Mouse (Mus musculus) heart, adult 8-10 months (tissue): ENCODE results near the gene Pkp2. TPM values are rescaled to one million over a fixed set of nuclear protein-coding genes. Genes with fewer than 3 reads are reported as not detected.
"Not testable (repeated sequence)": the region's sequence is repeated elsewhere in the genome, so short reads cannot be mapped to it uniquely, and the experiment has no call there.

Experiments used
- DNase-seq: peaks from one replicate; pipeline ENCODE4 v3.0.0; 2022; ENCODE audit warnings: low spot score
- total RNA-seq, 4 experiments: library from RNA; stranded (reverse); gene quantifications; 2 replicates each; pipeline ENCODE4 v1.2.4; 2022

Gene Pkp2
- total RNA-seq = 100 to 1,000 TPM; 140 to 155 (median 148) TPM

DNA sequence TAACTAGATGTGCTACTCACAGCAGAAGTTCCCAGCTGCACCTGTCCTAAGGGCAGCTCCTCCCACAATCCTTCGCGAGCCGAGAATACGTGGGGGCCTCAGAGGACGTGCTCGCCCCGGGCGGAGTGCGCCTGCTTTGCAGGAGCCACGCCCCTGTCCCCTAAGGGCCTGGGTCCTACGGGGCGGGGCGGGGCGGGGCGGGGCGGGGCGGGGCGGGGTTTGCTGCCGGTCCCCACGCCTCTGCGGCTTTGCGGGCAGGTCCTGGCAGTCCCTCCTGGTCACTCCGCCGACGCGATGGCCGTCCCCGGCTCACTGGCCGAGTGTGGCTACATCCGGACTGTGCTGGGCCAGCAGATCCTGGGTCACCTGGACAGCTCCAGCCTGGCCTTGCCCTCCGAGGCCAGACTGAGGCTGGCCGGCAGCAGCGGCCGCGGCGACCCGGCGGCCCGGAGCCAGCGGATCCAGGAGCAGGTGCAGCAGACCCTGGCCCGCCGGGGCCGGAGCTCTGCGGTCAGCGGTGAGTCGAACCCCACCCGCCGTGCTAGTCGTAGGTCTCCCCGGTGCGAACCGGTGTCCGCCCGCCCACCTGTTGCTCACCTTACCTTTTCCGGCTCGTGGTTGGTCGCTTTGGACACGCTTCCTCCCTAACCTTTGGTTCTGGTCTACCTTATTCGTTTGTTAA, at the start of gene Pkp2:
Gene Pkp2, plus strand, starts transcription at position 240 of the 682 bp plus-strand sequence.
- peak; percentile 53 for DNase-seq

DNA sequence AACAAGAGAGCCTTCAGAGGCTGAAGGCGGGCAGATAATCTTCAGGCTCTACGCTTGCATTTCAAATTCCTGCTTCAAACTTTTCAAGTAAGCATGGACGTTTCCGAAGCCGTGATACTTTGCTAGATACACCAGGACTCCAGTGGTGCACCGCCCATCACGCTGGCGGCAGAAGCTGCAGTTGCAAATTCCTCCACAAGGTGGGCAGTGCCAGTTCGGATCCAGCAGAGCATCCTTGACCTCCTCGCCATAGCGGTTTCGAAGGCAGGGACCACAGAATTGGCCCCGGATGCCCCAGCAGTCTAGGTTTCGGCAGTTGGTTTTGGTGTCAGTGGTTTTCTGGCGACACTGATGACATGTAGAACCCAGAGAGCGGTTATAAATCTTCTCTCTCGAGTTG, 15.7 kb upstream of the Pkp2 start:
- DNase-seq = no peak

DNA sequence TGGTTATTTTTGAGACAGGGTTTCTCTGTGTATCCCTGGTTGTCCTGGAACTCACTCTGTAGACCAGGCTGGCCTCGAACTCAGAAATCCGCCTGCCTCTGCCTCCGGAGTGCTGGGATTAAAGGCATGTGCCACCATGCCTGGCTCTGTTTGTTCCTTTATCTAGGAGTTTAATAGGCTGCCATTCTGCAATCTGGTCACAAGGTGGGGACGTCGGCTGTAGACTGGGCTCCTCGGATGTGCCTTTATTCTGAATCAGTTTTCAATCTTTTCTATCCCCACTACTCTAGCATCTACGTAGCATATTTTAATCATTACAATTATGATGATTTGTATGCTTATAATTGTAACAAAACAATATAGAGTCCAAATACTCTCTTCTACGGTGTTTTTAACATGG, 11.1 kb upstream of the Pkp2 start:
- not testable (repeated sequence) for DNase-seq

DNA sequence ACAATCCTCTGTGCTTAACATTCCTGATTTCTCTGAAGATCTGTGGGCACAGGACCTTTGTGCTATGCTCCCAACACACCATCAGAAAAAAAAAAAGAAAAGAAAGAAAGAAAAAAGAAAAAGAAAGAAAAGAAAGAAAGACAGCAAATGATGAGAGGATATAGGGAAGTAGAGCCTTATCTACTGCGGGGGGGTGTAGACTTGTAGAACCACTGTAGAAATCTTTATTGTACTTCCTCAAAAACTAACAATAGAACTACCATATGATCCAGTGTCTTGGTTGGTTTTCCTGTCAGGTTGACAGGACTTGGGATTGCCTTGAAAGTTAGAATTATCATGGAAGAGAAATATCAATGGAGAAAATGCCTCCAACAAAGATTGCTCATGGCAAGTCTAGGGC, 8.5 kb upstream of the Pkp2 start:
- DNase-seq = no peak

DNA sequence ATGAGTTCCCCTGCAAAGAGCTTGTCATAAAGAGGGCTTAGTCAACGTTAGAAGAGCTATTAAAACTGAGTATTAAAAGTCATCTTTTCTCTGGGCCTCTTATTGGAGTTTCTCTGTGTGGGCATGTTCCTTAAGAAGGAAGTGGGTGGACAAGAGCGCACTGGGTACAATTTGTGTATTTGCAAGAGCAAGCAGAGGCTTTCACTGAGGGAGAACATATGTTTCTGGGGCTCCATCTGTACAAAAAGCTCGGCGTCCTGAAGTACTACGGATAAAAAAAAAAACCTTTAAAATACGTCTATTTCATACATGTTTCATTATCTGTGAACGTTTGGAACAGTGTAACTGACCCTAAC, 417 bp upstream of the Pkp2 start:
- DNase-seq = no peak

DNA sequence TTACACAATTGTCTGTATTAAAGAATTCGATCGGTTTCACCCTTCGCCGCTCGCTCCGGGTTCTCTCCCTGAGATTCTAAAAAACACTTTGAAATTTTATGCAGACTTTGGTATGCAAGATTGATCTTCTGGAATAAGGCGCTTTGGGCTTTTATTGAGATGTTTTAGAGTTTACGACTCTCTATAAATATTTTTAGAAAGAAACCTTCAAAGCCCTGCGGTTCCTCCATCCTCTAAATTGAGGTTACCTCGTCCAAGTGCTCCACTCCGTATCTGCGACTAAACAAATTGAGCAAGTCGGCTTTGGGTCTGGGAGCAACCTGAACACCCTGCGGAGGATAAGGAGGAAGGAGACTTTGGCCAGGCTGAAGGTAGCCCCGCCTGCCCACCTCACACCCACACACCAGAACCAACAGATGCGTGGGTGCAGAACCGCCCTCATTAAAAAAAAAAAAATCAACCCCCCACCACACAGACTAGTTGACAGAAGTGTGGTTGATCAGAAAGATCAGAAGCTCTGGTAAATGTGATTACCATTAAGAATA, 715 bp downstream of the Pkp2 start:
- DNase-seq = no peak

DNA sequence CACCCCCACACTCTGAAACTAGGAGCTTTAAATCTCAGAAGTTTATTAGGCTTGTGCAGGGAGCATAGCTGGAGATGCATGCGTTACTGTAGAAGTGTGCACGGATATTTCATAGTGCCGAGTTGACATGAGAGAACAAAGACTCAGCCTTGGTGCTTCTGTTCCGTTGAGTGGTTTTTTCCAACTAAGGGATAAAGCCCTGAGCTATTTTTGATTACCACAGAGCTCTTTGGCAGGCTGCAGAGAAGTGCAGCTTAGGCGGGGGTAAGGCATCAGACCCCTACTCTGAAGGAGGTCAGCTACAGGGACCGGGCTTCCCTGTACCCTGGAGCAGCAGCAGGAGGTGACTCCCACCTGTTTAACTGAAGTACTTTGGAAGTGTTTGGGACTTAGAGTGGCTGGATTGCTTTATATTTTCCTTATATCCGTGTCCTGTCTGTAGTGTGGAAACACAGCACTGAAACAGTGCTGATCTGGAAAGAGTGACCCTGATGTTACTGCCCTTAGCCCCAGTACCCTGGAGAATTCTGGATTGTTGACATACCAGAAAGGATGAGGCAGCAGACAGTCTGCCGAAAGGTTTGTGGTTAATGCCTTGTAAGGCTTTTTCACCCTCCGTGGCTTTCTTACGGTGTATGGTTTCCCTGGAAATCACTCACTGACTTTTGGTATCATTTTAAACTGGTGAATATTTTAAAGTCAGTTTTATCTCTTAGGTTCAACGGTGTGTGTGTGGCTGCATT, 2.7 kb downstream of the Pkp2 start:
- DNase-seq = no peak

DNA sequence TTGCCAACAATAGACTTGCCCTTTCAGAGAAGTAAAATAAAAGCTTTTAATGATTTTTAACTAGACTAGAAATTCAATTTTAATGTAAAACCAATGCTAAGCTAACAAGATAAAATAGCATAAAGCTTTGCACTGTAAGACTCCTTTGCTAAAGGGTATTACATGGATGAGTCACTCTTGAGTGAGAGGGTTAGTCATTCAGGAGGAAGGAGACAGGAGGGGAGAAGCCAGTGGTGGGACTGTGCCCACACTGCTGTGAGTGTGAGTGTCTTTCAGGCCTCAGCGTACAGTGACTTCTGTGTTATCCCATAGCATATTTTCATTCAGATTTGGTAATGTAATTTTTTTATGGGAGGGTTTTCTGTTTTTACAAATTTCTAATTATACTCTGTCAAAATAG, 3.8 kb downstream of the Pkp2 start:
- no peak for DNase-seq

DNA sequence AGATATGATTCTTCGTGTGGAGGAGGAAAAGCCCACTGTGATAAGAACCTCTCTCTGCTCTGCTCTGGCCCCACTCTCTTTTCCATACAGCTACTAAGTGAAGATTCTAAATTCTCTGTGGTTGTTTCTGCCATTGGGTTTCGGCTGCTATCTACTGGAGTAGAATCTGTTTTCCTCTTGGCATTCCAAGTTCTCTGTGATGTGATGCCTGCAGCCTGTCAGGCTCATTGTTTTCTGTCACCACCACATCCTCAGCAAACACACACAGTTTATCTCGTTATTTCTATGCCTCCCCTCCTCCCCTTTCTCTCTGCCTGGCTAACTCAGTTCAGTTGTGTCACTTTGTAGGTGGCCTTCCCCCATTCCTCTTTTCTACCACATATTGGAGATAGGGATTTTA, 6.7 kb downstream of the Pkp2 start:
- DNase-seq = no peak

DNA sequence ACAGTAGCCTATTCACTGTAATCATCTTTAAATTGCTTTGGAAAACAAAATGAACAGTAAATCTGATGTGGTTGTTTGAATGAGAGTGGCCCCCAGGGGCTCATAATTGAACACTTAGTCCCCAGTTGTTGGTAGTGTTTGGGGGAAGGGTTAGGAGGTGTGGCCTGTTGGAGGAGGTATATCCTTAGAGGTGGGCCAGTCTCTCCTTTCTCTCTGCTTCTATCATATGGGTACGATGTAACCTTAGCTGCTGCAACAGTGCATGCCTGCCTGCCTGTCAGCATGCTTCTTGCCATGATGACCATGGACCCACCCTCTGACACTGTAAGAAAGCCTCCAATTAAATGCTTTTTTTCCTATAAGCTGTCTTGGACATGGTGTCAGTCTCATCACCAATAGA, 9.5 kb downstream of the Pkp2 start:
- DNase-seq = no peak

DNA sequence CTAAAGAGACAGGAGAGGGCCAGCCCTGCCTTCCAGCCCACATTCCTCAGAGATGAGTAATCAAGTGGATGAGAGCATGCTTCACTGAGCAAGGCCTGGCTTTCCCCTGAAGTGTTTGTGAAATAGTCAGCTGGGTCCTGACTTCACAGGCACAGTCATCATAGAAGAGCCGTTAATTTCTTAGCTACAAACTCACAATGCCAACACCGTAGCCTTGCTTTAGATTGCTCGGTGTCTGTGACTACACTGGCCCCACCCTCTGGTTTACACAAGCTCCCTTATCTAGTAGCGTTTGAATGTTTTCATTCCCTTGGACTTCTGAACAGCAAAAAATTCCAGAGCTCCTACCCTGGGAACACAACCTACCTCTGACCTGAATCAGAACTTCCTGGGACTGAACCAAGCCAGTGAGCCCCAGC, 11.4 kb downstream of the Pkp2 start:
- DNase-seq = peak; percentile 48

DNA sequence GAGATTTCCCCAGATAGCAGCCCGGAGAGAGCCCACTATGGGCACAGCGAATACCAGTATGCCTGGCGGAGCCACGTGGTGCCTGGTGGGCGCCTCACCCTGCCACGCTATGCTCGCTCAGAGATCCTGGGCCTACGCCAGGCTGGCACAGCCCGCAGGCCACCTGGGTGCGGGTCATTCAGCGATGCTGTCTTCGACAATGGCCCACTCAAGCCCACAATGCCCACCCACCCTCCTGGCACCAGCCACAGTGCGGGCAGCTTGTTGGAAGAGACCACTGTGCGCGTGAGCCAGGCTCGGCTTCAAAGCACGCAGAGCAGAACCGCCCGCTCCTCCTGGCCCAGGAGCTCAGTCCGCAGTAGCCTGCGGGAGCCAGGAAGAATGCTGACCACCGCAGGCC, 12.7 kb downstream of the Pkp2 start:
- DNase-seq = no peak

DNA sequence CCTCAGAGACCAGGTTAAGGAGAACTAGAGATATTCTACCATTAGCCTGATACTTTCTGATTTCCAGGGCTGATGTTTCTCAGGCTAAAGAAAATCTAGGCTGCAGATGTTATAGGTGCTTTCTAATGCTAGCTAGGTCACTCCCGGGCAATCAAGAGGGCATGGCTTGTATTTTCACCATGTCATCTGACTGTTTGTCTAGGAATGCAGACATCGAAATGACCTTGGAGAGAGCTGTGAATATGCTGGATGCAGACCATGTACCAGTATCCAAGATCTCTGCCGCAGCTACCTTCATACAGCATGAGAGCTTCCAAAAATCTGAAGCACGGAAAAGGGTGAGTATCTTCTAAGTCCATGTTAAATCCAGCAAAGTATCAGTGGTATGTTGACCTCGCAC, 17.3 kb downstream of the Pkp2 start:
- no peak for DNase-seq

DNA sequence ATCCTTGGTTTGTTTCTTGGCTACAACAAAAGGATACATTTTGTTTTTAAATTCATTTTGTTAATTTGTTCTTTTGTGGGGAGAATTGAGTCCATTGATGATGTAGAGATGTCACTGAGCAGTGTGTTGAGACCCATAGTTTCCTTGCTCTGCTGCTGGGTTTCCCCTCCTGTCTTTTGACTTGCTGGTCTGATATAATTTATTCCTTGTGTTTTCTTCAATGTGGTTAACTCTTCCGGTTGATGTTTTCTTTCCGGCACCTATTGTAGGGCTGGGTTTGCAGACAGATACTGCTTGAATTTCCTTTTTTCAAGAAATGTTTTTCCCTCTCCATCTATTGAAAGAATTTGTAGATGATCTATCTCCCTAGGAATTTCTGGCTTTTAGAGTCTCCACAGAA, 20.8 kb downstream of the Pkp2 start:
- no peak for DNase-seq

DNA sequence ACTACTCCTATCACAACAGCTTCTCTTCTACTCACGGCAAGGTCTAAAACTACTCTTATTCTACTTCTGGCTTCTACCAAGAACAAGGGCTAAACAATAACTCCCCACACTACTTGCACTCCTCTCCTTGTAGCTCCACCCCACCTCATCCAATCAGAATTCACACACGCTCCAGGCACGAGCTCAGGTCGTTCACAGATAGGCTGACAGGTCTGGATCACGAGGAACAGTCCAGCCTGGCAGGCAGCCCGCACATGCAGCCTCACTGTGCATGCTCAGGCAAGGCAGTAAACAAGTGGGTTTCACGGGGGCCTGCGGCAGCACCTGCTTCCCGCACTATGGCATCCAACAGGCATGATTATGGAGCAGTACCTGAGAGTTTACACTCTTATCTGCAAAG, 23.6 kb downstream of the Pkp2 start:
- not testable (repeated sequence) for DNase-seq

DNA sequence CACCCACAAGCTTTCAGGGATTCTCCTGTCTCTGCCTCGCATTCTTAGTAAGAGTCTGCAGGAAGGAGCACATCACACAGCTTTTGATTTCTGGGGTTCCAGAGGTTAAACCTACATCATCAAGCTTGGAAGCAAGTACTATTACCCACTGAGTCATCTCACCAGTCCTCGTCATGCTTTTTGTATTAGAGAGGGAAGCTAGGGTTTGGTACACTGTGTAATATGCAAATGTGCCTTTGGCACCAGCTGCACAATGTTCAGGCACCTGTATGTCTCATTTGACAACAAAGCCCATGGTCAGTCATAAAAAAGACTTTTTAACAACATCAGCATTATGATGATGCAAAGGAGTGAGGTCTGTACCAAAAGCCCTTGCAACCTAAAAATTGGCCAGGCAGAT, 25.2 kb downstream of the Pkp2 start:
- DNase-seq = no peak

DNA sequence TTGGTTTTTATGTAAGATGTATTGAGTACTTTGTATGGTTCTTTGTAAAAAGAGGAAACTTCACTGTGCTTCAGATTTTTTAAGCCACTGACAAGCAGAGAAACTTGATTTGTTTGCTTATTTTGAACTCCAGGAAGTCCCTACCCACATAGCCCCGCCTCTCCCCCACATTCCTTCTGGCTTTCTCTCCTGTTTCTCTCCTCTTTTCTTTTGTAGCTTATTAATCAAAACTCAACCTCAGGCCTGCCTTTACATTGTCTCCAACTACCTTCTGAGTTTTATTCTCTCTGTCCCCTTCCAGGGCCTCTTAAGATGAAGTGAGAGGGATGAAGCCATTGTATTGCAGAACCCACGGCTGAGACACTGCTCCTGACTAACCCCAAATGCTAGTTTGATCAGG, 31.6 kb downstream of the Pkp2 start:
- DNase-seq = no peak

DNA sequence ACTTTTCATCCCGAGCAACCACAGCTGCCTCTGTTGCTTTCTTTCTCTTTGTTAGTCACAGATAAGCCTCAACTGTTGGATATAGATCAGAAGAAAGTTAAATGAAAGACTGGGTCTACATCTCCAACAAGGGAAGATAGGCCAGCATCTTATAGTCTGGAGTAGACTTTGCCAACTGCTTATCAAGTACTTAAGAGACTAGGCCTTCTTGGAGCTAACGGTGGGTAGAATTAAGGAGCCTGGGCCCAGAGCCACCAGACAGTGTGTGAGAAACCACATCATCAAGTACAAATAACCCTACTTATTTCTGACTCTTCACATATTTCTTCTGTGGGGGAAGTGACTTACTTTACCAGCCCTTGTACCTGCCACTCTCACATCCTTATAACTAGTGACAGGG, 37.4 kb downstream of the Pkp2 start:
- DNase-seq = no peak

DNA sequence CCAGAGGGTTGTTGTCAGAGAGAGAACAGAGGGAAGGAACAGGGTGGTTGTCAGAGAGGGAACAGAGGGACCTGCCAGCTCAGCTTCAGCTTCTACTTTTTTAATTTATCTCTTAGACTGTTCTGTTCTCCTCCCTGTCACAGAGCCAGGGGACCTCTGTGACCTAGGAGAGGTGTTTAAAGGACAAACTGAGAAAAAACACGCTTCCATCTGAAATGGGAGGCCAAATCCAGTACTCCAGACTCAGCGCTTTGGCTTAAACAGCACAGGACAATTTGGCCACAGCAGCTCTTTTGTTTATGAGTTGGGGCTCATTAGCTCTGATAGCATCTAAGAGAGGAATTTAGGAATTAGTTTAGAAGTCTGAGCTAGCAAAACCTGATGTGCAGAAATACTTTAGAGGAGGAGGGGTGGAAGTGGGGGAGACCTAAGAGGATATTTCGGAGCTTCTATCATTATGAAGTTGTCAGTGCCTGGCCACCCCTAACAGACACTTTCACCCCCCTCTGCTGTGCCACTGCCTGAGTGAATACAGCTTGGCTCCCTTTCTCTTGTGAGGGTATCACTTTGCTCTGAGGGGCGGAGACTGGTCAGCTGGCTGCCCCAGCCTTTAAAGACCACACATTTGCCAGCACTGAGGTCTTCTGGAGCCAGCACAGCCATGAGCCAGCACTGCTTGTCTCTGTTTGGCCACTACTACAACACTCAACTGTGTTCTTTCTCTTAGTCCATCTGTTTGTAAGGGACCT, 40.4 kb downstream of the Pkp2 start:
- DNase-seq = peak; percentile 61

DNA sequence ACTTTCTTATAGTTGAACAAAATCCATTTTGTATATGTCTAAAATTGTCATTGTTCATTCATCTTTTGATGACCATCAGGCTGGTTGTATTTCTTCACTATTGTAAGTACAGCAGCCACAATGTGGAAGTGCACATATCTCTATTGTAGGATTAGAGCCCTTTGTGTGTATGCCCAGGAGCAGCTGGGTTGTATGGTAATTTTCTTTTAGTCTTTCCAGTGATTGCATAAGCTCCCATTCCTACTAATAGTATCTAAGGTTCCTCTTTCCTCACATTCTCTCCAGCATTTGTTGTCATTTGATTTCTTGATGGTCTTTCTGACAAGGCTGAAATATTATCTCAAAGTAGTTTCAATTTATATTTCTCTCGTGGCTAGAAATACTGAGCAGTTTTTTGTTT, 42.1 kb downstream of the Pkp2 start:
- DNase-seq = no peak

DNA sequence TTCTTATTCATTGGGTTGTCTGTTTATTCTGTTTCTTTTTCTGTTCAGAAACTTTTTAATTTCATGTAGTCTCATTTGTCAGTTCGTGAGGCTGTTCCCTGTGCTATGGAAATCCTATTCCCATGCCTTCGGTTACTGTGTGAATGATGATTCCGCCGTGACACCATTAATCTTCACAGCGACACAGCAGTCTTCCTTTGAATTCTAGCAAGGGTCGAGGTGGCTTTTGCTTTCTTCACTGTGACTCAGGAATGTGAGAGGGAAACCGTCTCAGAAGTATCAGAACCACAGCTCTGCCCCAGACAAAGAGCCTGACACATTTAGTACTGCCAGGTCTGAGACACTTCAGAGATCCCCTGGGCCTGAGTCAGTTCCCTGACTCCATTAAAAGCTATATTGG, 42.8 kb downstream of the Pkp2 start:
- DNase-seq = no peak

DNA sequence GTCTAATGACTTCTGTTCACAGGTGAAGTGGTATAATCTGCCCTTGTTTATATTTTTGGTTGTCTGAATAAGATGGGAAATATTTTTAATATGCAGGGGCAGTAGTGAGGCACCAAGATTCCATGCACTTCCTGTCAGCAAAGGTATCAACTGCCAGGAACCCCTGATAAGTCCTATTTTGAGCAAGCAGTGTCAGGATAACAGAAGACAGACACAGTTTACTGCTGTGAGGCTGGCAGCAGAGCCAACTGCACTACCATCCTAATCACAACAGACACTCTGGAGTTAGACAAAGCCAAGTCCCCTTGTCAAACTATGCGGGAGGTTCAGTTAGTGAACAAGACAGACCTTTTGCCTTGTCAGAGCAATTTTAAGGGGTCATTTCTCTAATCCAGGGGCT, 43.6 kb downstream of the Pkp2 start:
- peak; percentile 62 for DNase-seq

DNA sequence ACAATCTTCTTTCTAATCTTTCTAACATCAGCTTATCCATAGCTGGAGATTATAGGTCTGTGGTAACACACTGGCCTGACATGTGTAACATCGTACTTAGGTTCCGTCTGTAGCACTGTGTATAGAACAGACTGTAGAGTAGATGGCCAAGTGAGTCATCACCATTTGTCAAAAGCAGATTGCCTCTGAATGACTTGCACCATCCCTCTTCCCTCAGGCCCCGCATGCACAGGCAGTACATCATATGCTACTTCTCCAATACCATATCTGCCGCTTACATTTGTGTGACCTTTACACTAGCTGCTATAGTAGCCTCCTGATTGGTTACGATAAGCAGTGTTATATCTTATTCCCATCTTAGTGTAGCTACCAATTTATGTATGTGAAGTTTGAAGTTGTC, 47.8 kb downstream of the Pkp2 start:
- no peak for DNase-seq
